Mouse (Mus musculus): ENCODE measurements around the gene Tm9sf1.

Tm9sf1 gene

DNA sequence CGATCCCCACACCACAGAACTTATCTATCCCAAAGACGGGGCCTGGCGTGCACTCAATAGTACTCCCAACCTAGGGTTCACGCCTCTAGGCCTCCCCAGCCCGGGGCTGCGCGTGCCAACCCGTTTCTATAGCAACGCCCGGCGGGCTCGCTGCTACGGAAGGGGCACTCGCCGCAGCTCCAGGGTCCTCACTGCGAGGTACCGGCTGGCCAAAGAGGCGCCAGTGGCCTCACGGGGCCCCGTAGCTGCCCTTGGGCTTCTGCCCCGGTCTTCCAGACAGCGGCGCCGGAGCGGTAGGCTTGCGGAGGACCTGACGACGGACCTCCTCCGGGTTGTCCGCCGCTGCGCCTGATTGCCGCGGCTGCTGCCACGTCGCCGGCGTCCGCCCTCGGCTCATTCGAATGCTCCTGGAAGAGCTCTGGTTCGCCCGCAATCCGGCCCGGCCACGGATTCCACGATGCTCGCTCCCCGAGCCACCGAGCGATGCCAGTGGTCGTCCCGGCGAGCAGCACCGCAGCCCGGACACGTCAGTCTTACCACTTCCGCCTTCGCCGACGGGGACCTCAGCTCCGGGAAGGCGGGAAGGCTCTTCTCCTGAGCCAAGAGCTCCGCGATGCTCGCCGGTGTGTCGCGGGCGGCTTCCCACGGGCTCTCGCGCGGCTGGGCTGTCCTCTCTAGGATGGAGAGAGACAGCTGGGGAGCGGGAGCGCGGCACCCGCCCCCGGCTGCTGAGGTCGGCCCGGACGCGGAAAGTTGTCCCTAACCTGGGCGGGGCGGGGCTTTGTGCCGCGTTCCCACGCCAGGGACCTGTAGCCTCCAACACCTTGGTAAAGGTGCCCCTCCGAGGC lies at the start of gene Tm9sf1:
Gene Tm9sf1 (minus strand): TSS at position 747 of the 848 bp plus-strand sequence.
- peak; percentile 85 to 86 for DNase-seq (ENCODE audit: low spot score in 2 of 2)

DNA sequence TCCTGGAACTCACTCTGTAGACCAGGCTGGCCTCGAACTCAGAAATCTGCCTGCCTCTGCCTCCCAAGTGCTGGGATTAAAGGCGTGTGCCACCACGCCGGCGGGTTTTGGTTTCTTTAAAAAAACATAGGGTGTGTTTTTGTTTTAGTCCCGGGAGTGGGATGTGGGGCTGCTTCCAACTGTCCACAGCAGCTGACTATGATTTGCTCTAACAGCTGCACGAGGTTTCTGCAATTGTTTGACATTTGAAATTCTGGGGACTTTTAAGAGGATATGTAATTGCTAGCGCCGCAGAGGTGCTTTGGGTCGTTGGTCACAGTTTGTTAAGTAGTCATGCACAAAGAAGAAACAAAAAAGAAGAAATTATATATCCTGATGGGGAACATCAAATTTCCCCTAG lies 45.8 kb upstream of the Tm9sf1 start:
- DNase-seq (ENCODE audit: low spot score in 2 of 2), result no peak

DNA sequence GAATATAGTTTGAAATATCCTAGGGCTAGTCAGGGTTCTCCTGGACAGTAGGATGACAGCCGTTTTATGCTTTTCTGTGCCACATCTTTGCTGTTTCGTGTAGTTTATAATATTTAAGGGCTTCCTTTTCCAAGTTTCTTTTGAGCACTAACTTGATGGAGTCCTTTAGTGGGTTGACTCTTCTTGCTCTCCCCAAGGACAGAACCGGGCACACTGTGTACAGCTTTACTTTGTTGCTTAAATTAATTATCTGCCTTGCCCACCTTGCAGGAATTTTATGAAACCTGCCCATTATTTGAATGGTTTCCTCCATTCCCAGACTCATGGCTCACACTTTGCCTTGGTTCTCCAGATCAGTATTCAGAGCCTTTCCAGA lies 38.5 kb upstream of the Tm9sf1 start:
- DNase-seq (ENCODE audit: low spot score in 2 of 2), result no peak

DNA sequence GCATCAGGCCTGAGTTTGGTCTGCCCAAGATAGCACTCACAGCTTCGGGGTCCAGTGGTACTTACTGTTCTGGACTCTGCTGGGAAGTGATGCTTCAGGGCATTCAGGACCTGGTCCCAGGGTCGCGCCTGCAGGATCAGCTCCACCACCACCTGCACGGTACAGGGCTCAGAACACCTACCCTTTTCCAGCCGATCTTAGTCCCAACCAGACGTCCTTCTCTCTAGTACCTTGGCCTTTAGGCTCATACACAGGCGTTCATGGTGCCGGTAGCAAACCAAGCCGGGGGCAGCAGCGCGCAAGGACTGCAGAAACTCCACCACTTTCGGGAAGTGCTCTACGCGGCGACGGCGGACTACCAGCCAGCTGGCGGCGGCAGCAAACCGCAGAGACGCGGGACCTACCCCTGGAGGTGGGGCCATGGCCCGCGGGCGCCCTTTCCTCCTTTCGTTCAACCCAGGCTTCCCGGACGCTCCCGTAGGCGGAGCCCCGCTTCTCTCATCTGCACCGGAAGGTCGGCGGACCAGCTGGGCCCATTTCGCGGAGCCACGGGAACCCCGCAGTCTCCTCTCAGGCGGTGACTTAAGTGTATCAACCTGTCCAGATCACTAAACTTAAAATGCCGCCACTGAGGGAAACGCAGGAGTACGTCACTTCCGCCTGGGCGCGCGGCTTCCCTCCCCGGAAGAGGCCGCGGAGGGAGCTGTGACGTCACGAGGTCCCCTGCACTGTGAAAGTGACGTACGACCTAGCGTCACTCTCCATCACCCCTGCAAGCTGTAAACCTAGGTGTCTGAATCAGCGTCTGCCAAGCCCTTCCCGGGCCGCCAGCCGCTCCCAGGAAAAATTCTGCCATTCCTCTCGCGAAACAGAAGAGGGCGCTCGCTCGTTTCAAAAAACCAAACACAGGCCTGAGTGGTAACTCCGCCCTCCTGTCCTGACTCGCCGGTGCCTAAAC lies 37.8 kb upstream of the Tm9sf1 start, which contains the start of gene Tinf2:
Gene Tinf2 (minus strand): TSS at position 661 of the 958 bp plus-strand sequence.
- peak; percentile 97 to 98 for DNase-seq (ENCODE audit: low spot score in 2 of 2)

DNA sequence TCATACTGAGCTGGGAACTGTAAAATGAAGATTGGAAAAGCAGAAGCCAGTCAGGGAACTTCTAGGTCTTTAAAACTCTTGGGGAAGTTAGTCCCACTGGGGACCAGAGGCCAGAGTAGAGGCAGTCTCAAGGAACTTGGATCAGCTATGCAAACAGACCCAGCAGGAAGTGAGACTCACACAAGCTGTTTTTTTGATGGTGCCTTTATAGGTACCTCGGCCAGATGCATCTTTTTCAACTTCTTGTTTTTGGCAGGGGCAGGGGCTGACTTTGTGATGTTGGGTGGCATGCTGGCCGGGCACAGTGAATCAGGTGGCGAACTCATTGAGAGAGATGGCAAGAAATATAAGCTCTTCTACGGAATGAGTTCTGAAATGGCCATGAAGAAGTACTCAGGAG lies 34.0 kb upstream of the Tm9sf1 start:
- DNase-seq (ENCODE audit: low spot score in 2 of 2), result no peak

DNA sequence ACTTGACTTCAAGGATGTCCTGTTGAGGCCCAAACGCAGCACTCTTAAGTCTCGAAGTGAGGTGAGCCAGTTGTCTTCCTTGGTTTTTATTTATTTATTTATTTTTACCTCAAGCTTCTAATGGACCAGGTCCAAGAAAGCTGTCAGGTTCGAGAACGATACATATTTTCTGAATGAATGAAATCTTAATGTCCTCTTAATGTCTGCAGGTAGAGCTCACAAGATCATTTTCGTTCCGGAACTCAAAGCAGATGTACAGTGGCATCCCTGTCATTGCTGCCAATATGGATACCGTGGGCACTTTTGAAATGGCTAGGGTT lies 29.1 kb upstream of the Tm9sf1 start:
- DNase-seq (ENCODE audit: low spot score in 2 of 2), result no peak

DNA sequence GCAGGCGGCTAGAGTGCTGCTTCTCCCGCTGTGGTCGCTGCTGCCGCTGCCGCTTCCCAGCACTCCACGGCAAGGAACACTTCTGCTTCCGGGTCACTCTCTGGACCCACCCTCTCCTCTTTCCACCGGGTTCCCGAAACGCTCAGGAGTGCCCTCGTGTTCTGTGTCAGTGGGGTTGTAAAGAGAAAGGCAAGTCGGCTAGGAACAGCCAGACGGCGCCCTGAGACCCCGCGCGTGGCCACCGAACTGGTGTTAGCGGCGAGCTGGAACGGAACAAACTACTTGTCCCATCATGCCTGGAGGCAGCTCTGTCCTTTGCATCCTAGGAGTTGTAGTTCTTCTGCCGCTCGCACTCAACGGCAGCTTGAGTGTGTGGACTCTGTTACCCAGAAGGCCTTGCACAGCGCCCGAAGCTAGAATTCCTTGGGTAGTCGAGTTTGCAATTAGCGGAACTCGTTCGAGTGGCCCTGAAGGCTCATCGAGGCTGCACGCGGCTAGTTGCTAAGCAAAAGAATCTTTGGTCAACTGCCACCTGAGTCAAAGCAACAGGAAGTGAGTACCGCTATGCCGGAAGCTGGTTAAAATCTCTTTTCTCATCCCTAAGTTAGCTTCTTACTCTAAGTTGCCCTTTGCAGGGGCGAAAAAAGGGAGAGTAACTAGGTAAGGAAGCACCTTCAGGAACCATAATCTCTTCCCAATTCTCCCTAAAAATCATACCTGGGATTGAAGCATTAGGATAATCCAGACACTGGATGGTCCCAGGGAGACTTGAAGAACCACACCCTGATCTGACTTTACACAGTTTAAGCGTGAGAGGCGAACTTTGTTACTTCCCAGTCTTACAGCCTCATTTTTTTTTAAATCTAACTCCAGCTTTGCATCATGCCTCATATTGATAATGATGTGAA lies 28.5 kb upstream of the Tm9sf1 start, which contains the start of the genes Gmpr2 and Nedd8:
Gene Gmpr2 (plus strand): TSS at position 109 of the 908 bp plus-strand sequence.
Gene Nedd8 (minus strand): TSS at position 292 of the 908 bp plus-strand sequence.
- DNase-seq (ENCODE audit: low spot score in 2 of 2), result peak; percentile 95 to 98

DNA sequence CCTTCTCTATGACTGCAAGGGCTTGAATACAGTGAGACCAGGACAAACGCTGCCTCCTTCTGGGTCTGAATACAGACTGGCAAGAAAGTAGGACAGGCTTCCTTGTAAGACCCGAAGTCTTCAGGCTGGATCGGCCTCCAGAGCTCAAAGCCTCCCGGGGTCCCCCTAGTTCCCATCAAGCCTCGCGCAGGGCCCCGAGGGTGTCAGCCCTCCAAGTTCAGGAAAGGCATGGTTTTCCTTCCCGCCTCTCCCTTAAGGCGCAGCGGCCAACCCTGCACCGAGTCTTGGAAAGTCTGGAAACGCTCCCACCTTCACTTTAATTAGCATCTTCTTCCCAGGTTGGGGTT lies 27.9 kb upstream of the Tm9sf1 start:
- DNase-seq (ENCODE audit: low spot score in 2 of 2), result peak in 1 of 2 experiments; percentile 73

DNA sequence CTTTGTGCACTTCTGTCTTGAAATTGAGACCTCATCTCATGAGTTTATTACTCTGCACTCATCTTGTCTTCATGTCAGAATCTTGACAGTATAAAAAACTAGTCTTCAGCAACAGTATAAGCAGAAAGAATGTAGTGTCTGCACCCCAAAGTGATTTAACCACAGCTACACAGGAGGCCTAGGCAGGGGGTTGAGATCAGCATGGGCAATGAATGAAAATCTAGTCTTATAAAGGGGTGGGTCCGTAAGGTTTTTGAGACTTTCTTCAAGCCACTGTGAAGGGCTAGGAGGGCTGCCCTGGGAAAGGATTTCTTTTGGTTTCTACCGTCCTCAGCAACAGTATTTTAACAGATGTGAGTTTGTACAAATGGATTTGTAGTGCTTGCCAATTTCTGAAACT lies 17.0 kb upstream of the Tm9sf1 start:
- no peak for DNase-seq (ENCODE audit: low spot score in 2 of 2)

DNA sequence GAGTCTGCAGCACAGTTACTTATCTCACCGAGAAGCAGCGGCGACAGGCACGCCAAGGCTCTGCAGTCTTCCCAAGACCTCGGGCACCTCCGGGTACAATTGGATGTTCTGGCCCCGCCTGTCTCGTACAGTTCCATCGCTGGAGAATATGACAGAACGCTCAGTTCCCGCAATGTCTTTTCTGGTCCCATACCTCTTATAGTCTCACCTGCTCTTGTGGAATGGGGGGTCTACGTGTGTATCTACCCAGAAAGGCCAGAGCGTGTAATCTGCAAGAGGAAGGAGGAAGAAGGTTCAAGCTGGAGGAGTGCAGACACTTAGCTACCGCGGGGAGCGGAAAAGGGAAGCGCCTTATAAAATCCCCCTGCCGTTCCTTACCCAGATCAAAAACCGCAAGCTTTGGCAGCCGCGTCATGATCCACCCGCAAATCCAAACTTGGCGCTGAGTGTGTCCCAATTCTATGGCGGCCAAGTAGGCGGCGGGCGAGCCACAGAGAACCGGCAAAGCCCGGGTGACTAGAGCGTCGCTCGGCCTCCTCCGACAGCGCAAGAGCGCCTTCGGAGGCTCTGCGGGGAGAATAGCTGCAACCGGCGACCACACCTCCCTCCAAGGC lies 16.5 kb upstream of the Tm9sf1 start, which contains the start of gene Mdp1:
Gene Mdp1 (minus strand): TSS at position 549 of the 614 bp plus-strand sequence.
- DNase-seq (ENCODE audit: low spot score in 2 of 2), result peak; percentile 91

DNA sequence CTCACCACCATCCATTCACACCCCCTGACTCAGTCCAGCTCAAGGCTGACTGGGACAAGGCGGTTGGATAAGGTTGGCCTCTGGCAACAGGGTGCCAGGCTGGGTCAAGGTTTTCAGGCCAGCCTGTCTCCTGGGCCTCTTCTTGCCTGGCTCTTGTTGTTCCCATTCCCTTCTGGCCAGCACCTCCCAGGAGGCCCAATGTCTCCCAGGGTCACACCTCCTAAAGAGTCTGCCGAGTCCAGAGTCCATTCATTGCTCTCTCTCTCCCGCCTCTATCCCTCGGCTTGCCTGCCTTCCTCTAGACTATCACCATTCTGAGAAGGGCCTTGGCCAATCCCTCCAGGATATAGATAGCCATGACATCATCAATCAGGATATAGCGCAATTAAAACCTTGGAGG lies 14.4 kb upstream of the Tm9sf1 start:
- no peak for DNase-seq (ENCODE audit: low spot score in 2 of 2)

DNA sequence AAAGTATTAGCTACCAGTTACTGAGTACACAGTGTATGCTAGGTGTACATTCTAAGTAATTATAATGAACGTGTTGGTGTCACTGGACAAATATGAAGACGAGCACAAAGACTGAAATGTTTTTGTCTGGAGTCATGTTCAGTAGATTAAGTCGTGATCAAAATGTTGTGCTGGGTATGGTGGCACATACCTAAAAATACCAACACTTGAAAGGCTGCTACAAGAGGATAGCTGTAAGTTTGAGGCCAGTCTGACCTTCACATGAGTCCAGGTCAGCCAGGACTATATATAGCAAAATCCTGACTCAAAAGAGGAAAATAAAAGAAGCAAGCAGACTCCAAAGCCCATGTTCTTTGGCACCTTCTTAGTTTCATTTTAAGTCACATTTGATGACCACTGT lies 13.3 kb upstream of the Tm9sf1 start:
- DNase-seq (ENCODE audit: low spot score in 2 of 2), result no peak

DNA sequence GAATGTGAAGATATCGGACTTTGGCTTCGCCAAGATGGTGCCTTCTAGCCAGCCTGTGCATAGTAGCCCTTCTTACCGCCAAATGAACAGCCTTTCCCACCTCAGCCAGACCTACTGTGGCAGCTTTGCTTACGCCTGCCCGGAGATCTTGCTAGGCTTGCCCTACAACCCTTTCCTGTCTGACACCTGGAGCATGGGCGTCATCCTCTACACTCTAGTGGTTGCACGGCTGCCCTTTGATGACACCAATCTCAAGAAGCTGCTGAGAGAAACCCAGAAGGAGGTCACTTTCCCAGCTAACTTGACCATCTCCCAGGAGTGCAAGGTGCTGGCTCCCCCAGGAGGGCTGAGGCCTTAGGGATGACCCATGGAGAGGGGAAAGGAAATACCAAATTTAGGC lies 7.9 kb upstream of the Tm9sf1 start:
- DNase-seq (ENCODE audit: low spot score in 2 of 2), result no peak

DNA sequence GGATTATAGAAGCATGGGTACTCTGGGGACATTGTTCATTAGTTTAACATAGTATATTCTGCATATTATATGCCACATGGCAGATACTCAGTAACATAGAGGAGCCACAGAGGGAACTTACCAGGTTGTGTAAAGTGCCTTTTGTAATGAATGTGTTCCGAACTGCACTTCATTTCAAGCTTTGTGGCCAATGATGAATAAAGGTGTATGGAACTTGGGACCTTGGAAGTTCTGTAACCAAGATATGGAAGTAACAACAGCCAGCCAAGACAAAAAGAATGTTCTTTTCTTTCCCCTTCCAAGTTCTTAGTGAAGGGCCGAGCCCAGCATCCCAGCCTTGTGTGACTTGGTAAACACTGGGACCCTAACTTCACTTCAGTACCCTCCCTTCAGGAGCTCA lies 6.3 kb upstream of the Tm9sf1 start, which contains the start of gene Tssk4:
Gene Tssk4 (plus strand): TSS at position 301 of the 400 bp plus-strand sequence.
- no peak for DNase-seq (ENCODE audit: low spot score in 2 of 2)

DNA sequence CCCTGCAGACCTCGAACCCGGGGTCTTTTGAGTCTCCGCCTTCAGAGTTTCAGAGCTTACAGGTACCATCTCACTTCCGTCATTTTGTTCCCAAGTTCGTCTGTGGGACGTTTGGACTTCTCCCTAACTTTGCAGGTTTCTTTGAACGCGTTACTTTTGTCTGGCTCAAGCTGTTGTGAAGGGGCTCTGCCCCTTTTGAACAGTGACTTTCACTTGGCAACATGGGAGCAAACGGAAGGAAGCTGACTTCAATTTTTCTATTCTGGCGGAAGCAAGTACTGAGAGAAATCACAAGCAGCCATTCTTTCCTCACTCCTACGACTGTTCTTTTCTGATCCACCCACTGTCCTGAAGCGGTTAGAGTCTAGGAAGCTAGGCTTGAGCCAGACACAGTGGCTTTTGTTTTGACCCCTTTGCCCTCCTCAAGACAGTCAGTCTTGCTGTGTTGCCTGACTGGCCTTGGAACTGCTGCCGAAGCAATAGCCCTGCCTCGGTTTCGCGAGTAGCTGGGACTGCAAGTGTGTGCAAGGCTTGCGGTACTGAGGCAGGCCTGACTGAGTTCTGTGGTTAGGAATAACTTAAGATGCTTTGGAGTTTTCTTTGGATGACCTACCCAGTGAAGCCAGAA lies 769 bp upstream of the Tm9sf1 start:
- DNase-seq (ENCODE audit: low spot score in 2 of 2), result no peak

DNA sequence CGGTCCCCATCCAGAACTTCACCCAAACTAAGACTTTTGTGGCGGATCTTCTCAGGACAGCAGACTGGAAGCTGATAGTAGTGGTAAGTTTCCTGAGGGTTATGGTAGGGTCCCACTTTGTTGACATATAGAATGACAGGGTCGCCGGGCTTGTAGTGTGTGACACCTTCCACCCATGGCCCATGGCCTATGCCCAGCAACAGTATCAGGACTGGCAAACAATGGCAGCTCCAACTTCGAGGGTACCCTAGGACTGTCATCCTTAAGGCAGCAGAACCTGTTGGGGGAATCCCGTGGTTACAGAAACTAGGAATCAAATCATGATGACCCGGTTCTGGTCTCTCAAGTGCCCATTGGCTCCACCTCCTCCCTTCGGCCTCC lies 937 bp downstream of the Tm9sf1 start:
- DNase-seq (ENCODE audit: low spot score in 2 of 2), result no peak

DNA sequence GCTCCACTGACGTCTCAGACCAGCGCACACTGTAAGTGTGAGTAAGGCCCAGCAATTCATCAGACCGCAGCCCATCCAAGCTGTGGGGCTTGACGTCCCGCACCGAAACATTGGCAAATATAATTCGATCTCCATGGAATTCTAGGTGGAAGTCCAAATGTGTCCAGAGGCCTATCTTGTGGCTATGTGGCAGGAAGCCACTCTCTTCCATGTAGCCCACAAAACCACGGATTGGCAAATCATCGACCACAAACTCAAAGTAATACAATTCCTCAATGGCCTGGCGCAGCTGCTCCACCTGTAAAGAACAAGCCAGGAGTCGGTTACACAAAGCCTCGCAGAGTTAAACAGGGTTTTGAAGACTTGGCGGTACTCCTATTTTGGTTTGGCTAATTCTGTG lies 2.3 kb downstream of the Tm9sf1 start:
- DNase-seq (ENCODE audit: low spot score in 2 of 2), result no peak

DNA sequence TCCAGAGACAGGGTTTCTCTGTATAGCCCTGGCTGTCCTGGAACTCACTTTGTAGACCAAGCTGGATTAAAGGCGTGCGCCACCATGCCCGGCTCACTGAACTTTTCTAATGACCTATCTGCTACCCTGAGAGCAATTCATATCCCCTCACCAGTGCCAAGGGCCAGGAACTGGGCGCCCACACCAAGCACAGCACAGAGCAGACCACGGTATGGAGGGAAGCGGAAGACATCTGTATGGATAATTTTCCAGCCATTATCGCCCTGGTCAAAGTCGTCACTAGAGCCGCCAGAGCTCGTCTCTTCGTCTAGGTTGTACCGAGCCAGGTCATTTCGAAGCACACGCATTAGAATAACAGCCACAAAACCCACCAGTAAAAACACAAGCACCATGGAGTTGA lies 2.8 kb downstream of the Tm9sf1 start:
- DNase-seq (ENCODE audit: low spot score in 2 of 2), result no peak

DNA sequence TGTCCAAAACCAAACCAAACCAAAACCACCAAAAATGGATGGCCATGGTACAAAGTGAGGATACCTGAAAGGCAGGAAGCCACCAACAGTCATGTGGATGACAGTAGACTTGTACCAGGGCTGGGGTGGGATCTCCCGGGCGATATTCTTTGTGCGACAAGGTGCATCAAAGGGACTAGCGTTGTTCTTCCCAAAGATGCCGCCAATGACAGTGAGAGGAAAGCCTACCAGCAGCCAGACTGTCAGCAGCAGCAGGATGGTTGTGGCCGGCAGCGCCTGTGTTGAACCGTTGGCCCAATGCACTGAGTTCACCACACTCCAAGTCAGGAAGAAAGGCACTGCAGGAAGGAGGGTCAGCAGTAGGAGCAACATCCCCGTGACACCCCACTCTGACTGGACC lies 5.8 kb downstream of the Tm9sf1 start, which contains the start of gene Gm49378:
Gene Gm49378 (minus strand): TSS at position 101 of the 400 bp plus-strand sequence.
- DNase-seq (ENCODE audit: low spot score in 2 of 2), result no peak

DNA sequence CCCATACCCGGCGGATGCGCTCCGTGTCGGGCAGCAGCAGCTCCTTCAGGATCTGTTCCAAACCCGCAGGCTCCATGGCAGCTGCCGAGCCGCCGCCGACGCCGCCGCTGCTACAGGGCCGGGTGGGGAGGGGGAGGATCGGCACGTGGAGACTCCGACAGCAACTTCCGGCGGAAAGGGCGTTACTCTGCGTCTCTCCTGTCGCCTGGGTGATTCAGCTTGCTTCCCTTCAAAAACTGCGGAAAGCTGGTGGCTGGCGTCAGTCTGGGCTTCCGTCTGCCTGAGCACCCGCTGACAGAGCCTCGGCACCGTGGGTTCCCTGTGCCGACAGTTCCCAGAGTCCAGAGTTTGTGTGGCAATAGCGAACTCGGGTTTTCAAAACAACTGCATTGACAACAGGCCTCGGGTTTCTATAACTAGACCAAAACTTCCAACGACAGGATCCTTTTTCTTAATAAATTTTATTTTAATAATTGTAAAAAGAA lies 8.0 kb downstream of the Tm9sf1 start, which contains the start of gene Ipo4:
Gene Ipo4 (minus strand): TSS at position 435 of the 485 bp plus-strand sequence.
- peak; percentile 94 to 95 for DNase-seq (ENCODE audit: low spot score in 2 of 2)

Data from right cerebral cortex, postnatal 10 days (tissue).